Mouse (Mus musculus) cerebellum, adult 11 months (tissue): Measurements from ENCODE around the gene Cdk5r2.

Source experiments
- DNase-seq: peaks from one replicate; pipeline ENCODE4 v3.0.0; 2022

Gene Cdk5r2

DNA sequence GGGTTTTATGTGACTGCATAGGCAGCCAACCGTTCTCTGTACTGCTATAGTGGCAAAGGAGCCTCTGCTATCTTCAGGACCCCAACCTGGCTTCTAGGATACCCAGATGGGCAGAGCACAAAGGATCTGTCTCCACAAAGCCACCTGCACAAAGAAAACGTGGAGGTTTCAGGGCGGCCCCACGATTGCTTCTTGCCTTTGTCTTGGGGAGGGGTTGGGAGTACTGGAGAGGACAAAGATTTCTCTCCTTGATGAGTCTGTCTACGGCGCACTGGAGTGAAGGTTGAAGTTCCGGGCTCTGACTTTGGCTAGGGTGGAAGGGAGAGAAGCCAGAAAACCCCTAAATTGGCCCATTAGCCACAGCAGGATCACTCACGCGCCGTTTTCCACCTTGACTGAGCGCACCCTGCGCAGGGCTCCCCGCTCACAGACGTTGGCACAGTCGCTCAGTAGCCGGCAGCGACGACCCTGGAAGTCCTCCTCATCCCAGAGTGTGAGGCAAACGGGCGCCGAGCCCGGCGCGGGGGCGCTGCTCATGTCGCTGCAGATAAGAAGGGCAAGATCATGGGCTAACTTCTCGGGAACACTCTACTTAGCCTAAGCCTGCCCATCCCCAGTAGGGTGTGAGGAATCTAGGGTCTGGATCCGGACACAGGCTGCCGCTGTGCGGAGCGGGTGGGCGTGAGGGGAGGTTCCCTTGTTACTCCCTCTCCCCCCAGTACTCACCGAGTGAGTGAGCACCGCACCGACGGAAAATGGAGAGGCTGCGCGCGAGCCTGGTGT lies 37.8 kb downstream of the Cdk5r2 start:
- DNase-seq = no peak

DNA sequence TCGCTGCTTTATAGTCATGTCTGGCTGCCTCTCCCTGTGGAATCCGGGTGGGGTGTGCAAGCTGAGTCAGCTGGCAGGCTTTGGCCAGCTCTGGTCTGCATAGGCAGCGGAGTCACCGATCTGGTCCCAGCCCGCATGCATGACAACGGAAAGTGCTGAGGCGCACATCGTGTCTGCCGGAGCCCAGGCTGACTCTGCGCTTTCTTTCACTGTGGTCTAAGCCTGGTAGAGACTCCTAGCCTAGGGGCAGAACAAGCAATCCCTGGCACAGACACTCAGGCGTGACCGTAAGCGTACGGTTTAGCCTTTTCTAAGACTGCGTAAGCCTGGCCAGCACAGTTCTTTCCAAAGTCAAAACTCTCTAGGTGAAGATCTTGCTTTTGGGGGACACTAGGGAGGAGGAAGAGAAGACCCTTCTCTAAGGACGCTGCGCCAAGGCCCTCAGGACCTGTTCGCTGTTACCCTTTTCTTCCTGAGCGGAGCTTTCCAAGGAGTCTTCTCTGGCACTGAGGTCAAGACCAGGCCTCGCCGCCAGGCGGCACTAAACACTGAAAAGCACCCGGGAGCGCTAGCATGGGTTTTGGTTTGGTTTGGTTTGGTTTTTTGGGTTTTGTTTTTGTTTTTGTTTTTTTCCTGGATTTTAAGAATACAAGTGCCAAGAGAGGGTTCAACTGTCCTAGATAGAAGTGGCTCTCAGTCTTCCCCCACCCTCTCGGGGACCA lies 38.6 kb downstream of the Cdk5r2 start, which contains the start of gene Cryba2:
TSS of gene Cryba2 (minus strand) at position 10 of the 722 bp plus-strand sequence.
- peak; percentile 40 for DNase-seq

- DNase-seq = peak; percentile 54
These were observed 40.2 kb downstream of the Cdk5r2 start for GRCm38 (mm10) chr1:74894966-74895365.

DNA sequence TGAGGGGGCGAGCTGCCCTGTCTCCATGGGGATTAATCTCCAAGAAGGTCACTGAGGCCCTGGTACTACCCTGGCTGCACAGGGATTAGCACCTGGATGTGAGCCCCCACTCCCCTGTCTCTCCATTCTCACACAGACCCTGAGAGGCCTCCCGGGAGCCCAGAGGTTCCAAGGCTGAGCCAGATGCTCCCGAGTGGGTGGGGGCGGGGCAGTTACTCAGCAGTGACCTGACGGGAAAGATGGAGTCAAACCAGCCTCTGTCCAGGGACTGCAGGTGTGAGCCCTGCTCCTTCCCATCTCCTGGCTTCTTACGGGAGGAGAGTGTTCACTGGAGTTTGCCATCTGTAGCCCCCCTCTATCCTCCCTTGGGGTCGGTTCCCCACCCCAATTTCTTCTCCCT lies 43.2 kb downstream of the Cdk5r2 start:
- no peak for DNase-seq

DNA sequence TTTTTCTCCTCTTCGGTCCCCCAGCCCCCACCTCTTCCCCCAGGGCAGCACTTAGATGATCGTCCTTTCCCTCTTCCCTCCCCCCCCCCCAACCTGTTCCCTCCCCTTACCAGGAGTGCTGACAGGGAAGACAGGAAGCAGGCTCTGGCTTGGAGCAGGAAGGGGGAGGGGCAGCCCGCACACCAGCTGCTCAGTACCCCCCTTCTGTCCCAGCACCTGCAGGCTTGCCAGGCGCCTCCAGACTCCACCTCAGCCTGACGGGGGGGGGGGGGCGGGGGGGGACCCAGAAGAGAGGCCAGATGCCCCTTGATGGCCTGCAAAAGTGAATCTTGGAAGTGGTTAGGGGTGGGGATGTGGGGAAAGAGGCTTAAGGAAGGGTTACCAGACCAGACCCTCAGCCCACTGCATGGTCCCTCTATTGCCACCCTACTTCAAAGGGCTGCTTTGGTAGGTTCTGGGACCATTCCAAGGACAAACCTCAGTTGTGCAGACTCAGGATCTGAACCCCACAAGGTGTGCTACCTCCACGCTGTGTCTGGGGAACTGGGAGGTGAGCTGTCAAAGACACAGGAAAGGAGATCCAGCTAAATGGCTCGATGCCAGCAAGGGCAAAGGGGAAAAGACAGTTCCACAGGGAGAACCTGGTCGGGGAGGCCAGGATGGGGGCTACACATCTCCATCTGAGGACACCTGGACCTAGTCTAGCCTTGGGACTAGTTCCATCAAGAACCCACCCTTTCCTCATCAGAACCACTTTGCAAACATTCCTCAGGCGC lies 44.1 kb downstream of the Cdk5r2 start:
- no peak for DNase-seq

- no peak for DNase-seq
These were observed 45.9 kb downstream of the Cdk5r2 start for GRCm38 (mm10) chr1:74900341-74901285.

- DNase-seq = peak; percentile 54
These were observed 47.0 kb downstream of the Cdk5r2 start for GRCm38 (mm10) chr1:74901686-74902085.

DNA sequence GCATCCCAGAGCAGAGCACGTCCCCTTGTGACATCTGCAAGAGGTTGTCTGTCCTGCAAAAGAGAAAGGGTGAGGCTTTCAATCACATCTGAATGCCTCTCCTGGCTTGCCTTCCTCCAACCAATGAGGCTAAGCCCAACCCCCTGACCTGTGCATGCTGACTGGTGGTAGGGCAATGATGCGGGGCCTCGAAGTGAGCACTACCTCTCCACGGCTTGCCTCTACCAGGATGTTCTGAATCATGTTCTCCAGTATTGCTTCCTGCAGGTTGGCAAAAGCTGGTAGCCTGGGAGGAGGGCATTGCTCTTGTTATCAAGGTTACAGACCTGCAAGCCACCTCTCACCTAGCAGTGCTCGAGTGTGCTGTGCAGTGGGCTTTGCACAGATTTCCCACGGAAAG lies 47.5 kb downstream of the Cdk5r2 start:
- DNase-seq = no peak
